Mouse (Mus musculus): Measurements from ENCODE around the gene Arhgap23.

Arhgap23 gene

DNA sequence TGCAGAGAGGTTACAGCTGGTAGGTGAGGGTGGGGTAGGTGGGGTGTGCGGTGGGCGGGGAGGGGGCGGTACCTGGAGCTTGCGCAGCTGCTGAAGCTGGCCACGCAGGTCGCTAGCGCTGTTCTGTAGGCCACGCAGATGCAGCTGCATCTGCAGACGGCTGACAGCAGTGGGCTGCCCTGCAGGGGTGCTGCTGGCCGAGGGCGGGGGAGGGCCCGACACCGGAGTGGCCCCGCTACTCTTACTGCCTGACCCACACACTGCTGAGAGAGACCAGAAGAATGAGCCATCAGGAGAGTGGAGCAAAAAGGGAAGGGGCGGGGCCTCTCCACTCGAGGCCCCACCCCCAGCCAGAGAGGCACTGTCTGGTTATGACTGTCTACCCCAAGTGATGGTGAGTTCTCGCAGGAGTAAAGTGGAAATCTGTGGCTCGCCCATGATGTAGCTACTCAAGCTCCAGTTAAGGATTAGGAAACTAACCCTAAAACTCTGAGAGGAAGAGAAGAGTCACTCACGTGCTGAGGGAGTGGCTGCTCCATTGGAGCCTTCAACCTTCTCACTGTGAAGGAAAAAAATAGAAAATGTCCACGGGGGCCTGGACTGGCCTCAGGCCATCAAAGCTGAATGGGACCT, 117.7 kb downstream of the Arhgap23 start:
- DNase-seq (ENCODE audit: low spot score) = no peak

DNA sequence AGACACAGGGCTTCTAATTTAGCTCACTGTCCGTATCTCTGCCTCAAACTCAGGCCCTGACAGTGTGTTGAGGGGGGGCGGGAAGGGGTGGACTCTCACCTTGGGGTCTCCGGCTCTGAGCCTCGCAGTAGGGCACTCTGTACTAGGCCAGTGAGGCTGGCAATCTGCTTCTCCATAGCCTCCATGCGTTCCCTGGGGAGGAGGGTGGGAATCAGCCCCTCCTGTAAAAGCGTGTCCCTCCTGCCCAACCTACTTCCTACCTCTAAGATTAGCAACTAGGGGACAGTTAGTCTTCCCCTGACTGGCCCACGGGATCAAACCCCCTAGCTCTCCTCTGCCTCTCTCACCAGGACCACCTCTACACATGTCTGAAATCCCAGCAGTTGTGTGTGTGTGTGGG, 118.3 kb downstream of the Arhgap23 start:
- DNase-seq (ENCODE audit: low spot score) = no peak

DNA sequence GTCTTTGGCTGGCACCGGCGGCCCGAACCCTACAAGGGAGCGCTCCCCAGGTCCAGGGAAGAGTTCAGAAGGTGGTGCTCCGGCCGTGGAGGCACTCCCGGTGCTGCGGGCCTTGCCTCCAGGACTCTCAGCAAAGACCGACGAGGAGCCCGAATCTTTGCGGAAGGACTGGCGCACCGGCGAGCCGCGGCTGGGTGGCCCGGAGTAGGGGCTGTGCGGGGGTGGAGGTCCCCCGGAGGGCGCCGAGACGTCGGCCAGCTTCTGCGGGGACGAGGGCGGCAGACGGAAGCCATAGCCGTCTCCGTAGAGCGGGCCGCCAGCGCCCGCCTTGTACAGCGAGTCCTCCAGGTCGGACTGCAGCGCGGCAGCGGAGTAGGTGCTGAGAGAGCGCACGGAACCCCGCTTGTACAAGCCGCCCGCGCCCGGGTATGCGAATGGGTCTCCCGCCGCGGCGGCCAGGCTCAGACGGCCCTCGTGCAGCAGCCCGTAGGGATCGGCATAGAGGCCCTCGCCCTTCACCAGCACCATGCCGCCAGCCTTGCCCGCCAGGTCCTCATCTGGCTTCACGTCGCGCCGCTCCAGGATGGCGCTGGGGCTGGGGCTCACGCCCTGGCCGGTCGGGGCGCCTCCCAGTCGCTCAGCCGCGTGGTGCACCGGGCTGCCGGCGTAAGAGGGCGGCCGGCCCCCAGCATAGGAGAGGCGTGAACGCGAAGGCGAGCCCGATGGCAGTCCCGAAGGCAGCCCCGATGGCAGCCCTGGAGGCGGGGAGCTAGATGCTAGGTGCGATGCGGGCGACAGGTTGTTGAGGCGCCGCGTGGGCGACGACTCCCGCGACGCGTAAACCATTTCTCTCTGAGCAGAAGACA, 119.3 kb downstream of the Arhgap23 start:
- DNase-seq (ENCODE audit: low spot score) = no peak

DNA sequence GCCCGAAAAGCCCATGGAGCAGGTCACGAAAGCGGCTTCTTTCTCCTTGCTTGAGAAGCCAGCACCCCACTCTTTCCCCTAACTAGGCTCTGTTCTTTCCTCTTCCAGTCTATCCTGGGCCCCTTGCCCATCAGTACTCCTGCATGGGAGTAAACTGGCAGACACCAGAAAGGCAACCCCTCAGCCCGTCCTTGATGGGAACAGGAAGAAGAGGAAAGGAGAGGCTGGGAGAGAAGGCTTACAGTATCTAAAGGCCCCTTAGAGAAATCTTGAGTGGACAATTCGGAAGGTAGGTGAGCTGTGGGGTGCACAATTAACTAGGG, 119.9 kb downstream of the Arhgap23 start:
- DNase-seq (ENCODE audit: low spot score) = no peak

DNA sequence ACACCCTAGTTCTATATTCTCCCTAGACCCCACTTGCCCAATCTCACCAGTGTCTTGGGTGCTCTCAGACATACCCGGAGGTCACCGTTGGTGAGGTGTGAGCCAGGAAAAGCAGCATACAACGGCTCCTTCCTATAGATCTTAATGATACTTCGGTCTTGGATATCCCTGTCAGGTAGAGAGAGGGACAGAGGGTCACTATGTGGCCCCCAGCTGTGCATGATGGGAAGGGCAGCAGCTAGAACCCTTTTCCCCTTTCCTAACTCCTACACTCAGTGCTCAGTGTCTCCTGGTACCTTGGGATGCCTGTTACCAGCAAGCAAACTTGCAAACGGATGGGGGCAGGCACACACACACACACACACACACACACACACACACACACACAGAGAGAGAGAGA, 120.3 kb downstream of the Arhgap23 start:
- no peak for DNase-seq (ENCODE audit: low spot score)

DNA sequence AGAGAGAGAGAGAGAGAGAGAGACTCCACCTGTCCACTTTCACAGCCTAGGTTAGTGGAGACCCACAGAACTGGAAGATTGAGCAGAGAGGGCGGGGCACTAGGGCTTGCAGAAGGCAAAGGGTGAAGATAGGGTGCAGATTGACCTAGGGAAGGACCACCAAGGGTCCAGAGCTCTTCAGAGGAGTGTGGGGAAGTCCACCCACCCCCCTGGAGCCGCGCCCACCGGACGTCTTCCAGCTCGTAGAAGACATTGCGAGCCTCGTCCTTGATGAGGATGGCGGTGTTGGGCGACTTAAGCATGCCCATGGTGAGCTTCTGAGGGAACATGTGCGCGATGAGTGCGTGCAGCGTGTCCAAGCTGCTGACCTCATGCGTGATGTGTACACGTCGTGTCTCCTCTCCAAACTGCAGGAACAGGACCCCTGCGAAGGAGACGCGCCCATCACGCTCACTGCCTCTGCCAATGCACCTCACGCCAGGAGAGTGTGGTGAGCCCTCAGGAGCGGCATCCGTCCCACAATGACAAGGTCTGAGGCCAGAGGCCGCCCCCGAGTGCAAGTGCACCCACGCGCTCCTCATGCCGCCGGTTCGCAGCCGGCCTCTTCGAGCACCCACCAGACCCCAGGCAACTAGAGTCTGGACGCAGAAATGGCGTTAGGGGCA, 120.9 kb downstream of the Arhgap23 start:
- DNase-seq (ENCODE audit: low spot score) = no peak

DNA sequence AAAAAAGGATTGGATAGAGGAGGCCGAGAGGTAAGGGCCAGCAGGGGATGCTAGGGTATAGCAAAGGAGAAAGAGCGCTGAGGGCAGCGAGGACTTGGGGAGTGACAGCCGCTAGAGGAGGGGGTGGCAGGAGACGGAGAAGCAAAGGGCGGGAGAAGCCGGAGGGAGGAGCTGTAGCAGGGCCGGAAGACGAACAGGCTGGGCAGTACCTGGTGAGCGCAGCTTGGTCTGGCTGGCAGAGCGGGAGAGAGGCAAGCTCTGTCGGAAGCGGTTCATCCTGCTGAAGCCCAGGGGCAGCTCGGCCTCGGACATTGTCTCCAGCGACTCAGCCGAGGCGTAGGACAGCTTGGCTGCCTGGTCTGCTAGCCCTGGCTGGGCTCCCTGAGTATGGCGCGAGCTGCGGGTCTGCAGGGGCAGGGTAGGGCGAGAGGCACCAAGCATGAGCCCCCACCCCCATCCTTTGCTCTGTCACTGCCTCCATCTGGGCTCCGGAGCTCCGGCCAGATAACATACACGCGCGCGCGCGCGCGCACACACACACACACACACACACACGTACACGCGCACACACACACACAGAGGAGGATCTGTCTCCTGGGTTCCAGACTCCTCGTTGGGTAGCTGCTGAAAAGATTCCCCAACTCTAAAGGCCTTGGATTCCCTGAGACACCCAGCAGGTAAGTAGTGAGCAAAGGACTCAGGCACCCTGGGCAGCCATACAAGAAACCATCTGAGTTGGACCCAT, 121.7 kb downstream of the Arhgap23 start:
- DNase-seq (ENCODE audit: low spot score) = no peak

DNA sequence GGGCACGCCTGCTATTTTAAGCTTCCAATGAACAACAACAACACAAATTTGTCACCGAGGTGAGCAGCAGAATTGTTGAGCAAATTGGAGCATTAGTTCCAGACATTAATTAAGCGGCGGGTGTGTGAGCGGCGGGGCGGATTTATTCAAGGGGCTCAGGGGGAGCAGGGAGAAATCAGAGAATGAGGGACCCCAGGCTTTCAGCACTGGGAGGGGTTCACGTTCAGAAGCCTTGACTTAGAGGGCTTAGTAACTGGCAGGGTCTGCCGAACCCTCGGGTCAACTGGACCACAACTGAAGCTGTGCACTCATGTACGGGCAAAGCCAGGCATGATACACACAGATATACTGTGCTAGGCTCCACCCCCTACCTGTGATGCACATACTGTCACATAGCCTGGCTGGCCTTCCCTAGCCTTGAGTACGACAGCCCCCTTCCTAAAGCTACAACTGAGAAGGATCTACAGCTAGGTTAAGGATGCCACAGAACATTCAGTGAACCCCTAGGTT, 122.3 kb downstream of the Arhgap23 start:
- no peak for DNase-seq (ENCODE audit: low spot score)

DNA sequence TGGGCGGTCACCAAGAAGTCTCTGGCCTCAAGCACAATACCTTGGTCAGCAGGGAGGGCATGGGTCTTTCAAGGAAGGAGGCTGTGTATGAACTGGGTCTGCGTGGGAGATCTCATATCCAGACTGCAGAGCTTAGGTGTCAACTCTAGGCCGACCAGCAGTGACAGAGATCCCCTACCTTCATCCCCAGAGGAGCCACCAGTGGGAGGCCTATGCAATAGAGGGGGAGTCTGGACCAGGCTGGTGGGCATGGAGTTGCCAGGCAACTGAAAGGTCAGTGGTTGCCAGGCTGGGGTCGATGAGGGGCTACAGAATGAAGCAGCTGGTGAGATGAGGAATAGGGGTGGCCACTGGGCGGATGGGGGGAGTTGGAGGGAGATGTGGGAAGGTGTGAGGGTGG, 124.3 kb downstream of the Arhgap23 start:
- DNase-seq (ENCODE audit: low spot score) = no peak

DNA sequence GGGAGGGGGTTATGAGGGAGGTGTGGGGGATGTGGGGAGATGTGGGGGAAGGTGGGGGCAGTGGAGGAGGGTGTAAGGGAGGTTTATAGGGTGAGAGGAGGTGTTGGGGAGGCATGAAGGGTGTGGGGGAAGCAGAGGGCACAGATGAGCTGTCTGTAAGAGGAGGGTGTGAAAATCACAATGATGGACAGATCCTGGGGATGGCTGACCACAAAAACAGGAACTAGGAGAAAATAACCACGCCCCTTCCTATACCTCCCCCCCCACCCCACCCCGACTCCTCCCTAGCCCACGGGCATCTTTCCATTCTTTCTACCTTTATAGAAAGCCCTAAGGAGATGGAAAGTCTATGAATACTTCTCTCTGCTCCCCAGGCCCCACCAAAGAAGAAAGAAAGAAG, 124.8 kb downstream of the Arhgap23 start:
- no peak for DNase-seq (ENCODE audit: low spot score)

DNA sequence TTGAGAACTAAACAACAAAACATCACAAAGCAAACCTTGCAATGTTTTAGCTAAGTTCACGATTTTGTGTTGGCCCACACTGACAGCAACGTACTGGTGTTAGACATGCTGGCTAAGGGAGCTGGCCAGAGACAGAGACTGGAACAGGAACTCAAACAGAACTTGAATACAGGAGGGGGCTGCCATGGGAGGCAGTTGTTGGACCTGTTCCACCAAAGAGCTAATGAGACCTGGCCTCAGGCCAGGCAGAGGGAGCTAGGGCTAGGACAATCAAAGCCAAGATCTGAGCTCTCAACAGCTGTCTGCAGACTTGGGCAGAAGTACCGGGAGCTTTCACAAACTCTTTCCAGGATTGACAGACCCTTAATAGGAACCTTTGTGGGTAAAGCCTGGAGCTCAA, 125.3 kb downstream of the Arhgap23 start:
- no peak for DNase-seq (ENCODE audit: low spot score)

DNA sequence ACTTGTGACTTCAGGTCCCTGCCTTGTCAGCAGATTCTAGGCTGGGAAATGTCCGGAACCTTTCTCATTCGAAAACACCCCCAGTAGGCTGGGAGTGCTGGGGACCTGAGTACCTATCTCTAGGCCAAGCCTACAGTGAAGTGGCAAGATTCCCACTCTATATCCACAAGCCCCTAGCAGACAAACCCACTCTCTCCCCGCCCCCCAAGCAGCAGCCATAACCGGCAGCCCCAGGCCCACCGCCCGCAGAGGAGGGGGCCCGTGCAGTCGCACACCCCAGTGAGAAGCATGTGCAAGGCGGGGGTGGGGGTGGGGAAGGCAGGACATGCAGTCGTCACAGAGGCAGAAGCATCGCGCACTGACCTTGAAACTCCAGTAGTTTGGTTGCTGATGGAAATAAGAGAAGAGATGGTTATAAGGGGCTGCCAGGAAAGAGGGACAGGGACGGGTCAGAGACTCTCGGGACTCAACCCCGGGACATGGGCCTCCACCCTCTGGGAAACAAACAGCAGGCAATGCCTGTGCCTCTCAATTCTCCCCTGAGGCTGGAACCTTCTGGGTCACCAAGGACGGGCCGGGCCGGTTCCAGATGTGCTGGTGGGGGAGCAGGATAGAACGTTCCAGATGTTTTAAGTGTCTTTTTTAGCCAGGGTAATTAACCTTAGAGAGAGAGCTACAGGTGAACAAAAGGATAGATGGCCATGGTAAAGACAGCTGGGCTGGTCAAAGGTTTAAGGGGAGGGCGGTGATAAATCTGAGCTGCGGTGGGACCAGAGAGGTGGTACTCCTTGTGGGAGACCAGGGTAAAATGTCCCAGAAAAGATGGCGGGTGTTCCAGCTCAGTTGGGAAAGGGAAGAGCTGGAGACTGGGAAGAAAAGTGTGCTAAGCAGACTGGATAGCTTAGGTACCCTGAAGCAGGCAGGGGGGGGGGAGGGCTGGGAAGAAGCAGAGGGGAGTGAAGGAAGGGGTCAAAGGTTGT, 127.1 kb downstream of the Arhgap23 start:
- no peak for DNase-seq (ENCODE audit: low spot score)

DNA sequence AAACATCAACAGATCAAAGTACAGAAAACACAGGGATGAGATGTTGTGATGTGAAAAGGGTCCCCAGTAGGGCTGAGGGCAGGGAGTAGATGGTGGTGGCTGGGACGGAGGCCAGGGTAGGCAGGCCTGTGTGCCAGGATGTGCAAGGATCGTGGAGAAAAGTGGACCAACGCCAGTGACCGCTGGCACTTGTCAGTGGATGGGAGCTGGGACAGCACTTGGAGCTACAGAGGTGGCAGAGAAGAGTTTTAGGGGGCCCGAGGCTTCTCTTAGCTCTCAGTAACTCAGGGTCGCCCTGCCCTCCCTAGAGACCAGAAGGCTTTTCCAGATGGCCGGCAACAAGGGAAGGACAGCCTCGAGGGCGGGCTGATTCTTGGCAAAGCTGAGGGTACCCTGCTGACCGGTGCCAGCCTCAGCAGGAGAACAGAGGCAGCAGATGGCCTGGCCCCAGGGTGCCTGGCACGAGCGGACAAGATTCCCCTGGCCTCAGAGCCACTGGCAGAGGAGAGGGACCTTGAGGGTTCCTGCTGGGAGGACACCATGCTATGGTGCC, 127.9 kb downstream of the Arhgap23 start:
- no peak for DNase-seq (ENCODE audit: low spot score)

DNA sequence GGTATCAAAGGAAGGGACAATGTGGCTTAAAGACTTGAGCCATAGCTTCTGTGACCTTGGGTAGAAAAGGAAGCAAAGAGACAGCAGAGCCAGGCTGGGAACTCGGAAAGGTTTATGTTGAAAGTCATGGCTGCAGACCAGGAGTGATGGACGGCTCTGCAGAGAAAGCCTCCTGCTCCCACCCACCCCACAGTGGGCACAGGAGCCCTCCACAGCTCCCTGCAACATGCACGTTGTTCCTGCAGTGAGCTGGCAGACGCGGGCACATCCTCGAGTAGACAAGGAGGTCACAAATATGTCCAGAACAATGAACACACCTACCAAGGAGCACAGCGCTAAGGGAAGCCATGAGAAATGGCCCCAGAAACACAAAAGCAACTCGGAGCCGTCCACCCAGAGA, 128.6 kb downstream of the Arhgap23 start:
- DNase-seq (ENCODE audit: low spot score) = no peak

DNA sequence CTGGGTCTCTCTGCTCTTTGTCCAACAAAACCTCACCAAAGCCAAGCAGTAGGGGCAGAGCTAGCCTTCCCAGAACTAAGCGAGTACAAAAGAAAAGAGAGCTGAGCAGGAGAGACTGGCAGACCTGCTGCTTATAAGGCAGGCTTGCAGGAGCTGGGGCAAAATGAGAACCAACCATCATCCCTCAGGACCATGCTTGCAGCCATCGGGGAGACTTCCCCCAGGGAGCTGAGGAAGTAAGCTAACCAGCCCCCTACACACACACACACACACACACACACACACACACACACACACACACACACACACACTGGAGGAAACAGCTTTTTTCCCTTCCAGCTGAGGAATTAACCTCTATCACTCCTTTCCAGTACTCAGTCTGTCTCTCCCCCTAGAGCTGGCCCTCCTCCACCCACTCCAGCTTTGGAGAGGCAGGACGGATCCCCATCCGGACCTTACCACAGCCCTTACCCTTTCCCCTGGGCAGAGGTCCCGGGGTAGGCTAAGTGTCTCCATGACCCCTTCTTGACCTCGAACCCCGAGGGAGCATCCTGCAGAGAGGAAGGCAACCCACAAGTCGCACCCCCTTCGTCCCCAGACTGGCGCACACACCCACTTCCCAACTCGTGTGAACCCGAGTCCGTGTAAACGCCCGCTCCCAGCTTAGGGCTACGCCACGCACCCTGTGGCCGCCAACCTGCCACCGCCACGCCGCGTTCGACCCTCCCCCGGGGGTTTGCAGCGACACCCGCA, 130.7 kb downstream of the Arhgap23 start:
- no peak for DNase-seq (ENCODE audit: low spot score)

DNA sequence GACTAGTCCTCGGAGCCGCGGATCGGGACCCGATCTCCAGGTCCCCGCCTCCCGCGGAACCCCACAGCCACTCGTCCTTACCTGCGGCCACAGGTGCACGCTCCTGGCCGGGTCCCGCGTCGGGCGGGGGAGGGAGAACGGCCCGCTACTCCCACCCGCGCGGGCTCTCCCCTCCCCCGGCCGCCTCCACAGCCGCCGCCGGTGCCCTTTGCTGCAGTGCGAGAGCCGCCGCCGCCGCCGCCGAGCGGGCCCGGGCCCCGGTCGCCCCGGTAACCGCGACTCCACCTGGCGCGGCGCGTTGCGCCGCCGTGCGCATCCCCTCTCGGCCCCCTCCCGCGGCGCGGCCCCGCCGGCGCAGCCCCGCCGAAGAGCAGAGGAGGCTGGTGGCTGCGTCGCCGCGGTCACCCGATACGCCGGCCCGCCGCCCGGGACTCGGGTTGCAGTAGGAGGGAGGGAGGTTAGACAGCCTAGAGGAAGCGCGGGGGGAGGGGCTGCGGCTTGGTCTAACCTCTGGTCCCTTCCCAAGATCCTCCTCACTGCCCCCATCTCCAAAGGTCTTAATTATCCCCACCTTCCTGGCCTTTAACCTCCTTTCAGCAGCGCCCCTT, 131.6 kb downstream of the Arhgap23 start:
- no peak for DNase-seq (ENCODE audit: low spot score)

DNA sequence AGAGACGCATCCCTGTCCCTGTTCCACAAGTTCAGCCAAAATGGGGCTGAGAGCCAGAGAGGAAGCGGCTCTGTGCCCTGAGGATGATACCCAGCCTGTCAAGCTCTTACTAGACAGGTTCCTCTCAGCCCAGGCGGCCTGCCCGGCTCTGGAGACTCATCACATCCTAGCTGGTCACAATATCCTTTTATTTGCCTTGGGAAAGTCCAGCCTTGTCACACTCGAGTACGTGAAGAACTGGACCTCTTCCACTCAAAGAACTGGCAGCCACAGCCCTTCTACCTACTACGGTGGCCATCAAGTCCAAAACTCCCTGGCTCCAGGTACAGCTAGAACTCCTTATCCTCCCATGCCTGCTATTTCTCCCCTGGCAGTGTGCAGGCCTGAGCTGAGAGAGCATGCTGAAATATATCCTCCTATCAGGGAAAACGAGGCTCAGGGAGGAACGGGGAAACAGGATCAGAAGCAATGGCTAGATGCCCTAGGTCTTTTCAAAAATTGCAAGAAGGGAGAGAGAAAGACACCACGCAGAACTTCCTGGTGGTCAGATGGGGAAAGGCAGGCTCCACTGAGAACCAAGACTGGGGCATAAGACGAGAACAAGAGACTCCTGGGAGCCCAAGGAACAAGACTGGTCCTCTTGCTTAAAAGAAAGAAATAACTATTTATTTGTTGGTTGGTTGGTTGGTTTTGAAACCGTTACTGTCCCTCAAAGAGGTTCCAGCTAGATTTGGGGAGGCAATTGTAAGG, 132.8 kb downstream of the Arhgap23 start:
- DNase-seq (ENCODE audit: low spot score) = no peak

DNA sequence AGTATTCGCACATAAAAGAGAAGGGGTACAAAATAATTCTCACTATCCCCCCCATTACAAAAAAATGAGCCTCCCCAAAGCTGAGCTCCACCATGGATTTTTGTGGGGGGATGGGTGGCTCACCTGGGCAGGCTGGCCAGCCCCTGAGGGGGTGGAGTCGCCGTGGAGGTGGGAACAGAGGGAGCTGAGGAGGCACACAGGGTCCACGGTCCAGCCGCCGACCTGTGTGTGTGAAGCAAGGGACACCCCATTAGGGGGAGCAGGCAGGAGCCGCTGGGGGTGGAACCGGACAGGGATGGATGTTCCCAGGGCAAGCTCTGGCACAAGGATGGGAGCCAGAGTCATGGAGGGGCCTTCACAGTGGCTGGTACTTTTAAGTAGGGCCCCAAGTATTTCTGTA, 133.4 kb downstream of the Arhgap23 start:
- no peak for DNase-seq (ENCODE audit: low spot score)
